Mouse (Mus musculus): ENCODE results near the gene Gzmd. TPM values are rescaled to one million over a fixed set of nuclear protein-coding genes. Genes with fewer than 3 reads are reported as not detected.

Gene Gzmd
- not detected for total RNA-seq (2023)

DNA sequence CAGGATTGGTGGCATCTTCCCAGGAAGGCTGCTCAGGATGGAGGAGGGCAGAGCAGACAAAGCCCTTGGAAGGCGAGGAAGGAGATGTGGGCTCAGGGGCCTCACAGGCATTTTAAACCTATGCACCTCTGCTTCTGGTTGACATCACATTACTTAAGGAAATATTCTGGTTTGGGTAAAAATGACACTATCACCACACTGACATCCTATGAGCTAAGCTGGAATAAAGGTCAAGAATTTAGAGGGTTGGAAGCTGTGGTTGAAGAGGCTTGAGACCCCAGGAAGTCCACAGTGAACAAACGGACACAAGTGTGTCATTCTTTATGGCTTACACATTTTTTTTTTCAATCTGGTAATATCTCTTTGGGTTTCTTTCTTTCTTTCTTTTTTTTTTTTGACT lies at the start of gene Gzmd:
Gene Gzmd (minus strand): TSS at position 101 of the 400 bp plus-strand sequence.

DNA sequence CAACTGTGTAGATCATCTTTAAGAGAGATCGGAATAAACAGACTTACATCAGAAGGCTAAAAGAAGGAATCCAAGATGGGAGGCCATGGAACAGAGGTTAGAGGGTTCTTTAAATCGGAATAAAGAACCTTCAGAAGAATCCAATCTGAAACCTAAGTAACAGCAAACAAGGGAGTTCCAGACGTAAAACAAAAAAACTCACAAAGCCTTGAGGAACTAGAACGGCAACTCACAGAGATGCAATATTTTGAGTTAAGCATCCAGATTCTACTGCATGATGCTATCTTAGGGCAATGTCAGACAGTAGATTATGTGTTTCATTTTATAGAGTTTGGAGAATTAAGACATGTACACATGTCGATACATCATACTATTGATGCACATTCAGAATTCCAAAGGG lies 42.1 kb upstream of the Gzmd start, which contains the start of gene Gzmn:
Gene Gzmn (minus strand): TSS at position 101 of the 400 bp plus-strand sequence.

GRCm38 (mm10) chr14:56159479-56159878 lies 27.1 kb upstream of the Gzmd start, which contains the start of gene Gzmg:
Gene Gzmg, minus strand, starts transcription at chr14:56159579.

GRCm38 (mm10) chr14:56120525-56120924 lies 11.9 kb downstream of the Gzmd start, which contains the start of gene Gzme:
Gene Gzme, minus strand, starts transcription at chr14:56120625.

GRCm38 (mm10) chr14:56102386-56102785 lies 30.0 kb downstream of the Gzmd start, which contains the start of gene Ctsg:
Gene Ctsg, minus strand, starts transcription at chr14:56102574.

DNA sequence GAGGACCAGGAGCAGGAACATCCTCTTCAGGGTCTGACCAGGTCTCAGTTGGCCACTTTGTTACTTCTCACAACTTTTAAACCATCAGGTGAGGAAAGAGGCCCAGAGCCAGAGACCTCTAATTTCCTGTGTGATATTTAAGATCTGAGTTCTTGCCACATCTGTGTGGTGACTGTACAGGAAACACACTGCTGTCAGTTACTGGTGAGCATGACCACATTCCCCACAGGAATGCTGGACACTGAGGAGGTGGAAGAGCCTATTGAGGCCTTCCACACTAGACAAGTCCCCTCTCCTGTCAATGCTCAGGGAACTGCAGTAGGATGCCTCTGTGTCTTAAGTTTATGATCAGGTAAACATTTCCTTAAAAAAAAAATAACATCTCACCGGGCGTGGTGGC lies 47.2 kb downstream of the Gzmd start, which contains the start of gene Mcpt8:
Gene Mcpt8 (minus strand): TSS at position 107 of the 400 bp plus-strand sequence.

Other genes starting within 250 kb of the Gzmd start
- gene Cbln3, start 248.2 kb downstream of the Gzmd start, total RNA-seq (2023): not detected
- 65.3 TPM for gene Khnyn, start 247.7 kb downstream of the Gzmd start, total RNA-seq (2023)
- 28.6 TPM for gene Sdr39u1, start 232.3 kb downstream of the Gzmd start, total RNA-seq (2023)
- gene Cma1, start 187.9 kb downstream of the Gzmd start, total RNA-seq (2023): not detected
- not detected for gene Cma2, start 181.6 kb downstream of the Gzmd start, total RNA-seq (2023)
- not detected for gene Mcpt1, start 114.6 kb downstream of the Gzmd start, total RNA-seq (2023)
- gene Mcpt9, start 102.1 kb downstream of the Gzmd start, total RNA-seq (2023): not detected
- not detected for gene Mcpt2, start 90.6 kb downstream of the Gzmd start, total RNA-seq (2023)
- not detected for gene Mcpt4, start 70.3 kb downstream of the Gzmd start, total RNA-seq (2023)
- gene Mcpt8, start 47.3 kb downstream of the Gzmd start, total RNA-seq (2023): 0.73 TPM
- gene Ctsg, start 30.0 kb downstream of the Gzmd start, total RNA-seq (2023): not detected
- not detected for gene Gzme, start 12.0 kb downstream of the Gzmd start, total RNA-seq (2023)
- not detected for gene Gzmg, start 27.0 kb upstream of the Gzmd start, total RNA-seq (2023)
- gene Gzmn, start 42.0 kb upstream of the Gzmd start, total RNA-seq (2023): not detected
- not detected for gene Gzmf, start 78.8 kb upstream of the Gzmd start, total RNA-seq (2023)
- not detected for gene Gzmc, start 102.0 kb upstream of the Gzmd start, total RNA-seq (2023)
- 3.6 TPM for gene Gzmb, start 129.7 kb upstream of the Gzmd start, total RNA-seq (2023)
- gene Atp12a, start 232.5 kb upstream of the Gzmd start, total RNA-seq (2023): not detected